Mouse (Mus musculus) stomach, embryonic 16.5 days (tissue): ENCODE data around the gene Mdh1b. TPM values are rescaled to one million over a fixed set of nuclear protein-coding genes. Genes with fewer than 3 reads are reported as not detected.

Source experiments
- ATAC-seq: fragments of 200-750 bp; cut with Nextera tagmentation; 2 replicates; pipeline ENCODE4 v1.8.0; 2017; ENCODE audit warnings: moderate number of reproducible peaks, moderate TSS enrichment; ENCODE audit not compliant: insufficient read depth, low FRiP score
- H3K27ac ChIP-seq: fragments of 300-500 bp; sonication (generic); 2 replicates; pipeline ENCODE4 v1.5.1; 2014; ENCODE audit warnings: low read length
- H3K27me3 ChIP-seq: fragments of 300-500 bp; sonication (generic); 2 replicates; pipeline ENCODE4 v1.6.1; 2014; ENCODE audit warnings: low read length, control low read depth, mixed read lengths; ENCODE audit not compliant: control insufficient read depth, insufficient read depth
- H3K36me3 ChIP-seq: fragments of 300-500 bp; sonication (generic); 2 replicates; pipeline ENCODE4 v1.6.1; 2014; ENCODE audit warnings: low read length; ENCODE audit not compliant: control insufficient read depth, insufficient read depth
- H3K4me1 ChIP-seq: fragments of 300-500 bp; sonication (generic); 2 replicates; pipeline ENCODE4 v1.6.1; 2014; ENCODE audit warnings: low read length, control low read depth, mixed read lengths; ENCODE audit not compliant: control insufficient read depth, insufficient read depth
- H3K4me2 ChIP-seq: fragments of 300-500 bp; sonication (generic); 2 replicates; pipeline ENCODE4 v1.6.1; 2014; ENCODE audit warnings: low read depth, low read length, mixed read lengths
- H3K4me3 ChIP-seq: fragments of 300-500 bp; sonication (generic); replicated peaks from 2 replicates; pipeline ENCODE4 v1.5.1; 2014; ENCODE audit warnings: mild to moderate bottlenecking, low read length
- H3K9ac ChIP-seq: fragments of 300-500 bp; sonication (generic); 2 replicates; pipeline ENCODE4 v1.6.1; 2014; ENCODE audit warnings: low read length
- H3K9me3 ChIP-seq: fragments of 300-500 bp; sonication (generic); replicated peaks from 2 replicates; pipeline ENCODE4 v1.6.1; 2016; ENCODE audit warnings: low read length, control low read depth; ENCODE audit not compliant: control insufficient read depth
- WGBS: fragments of 180-500 bp; shearing (Covaris S2); extraction: QIAGEN DNeasy Blood & Tissue Kit; methylation state at CpG from one replicate; pipeline ENCODE4 v1.1.7; 2014; 5-methylcytosine and 5-hydroxymethylcytosine counted together
- polyA plus RNA-seq: library from polyadenylated mRNA; unstranded; fragments of >200 nt; fragmentation: Nextera tagmentation; extraction: Ambion mirVana; gene quantifications from 2 replicates; pipeline ENCODE4 v1.2.1, GENCODE M21; 2015

The Mdh1b gene
- polyA plus RNA-seq, 1 experiment from 2014 or later, result not detected

DNA sequence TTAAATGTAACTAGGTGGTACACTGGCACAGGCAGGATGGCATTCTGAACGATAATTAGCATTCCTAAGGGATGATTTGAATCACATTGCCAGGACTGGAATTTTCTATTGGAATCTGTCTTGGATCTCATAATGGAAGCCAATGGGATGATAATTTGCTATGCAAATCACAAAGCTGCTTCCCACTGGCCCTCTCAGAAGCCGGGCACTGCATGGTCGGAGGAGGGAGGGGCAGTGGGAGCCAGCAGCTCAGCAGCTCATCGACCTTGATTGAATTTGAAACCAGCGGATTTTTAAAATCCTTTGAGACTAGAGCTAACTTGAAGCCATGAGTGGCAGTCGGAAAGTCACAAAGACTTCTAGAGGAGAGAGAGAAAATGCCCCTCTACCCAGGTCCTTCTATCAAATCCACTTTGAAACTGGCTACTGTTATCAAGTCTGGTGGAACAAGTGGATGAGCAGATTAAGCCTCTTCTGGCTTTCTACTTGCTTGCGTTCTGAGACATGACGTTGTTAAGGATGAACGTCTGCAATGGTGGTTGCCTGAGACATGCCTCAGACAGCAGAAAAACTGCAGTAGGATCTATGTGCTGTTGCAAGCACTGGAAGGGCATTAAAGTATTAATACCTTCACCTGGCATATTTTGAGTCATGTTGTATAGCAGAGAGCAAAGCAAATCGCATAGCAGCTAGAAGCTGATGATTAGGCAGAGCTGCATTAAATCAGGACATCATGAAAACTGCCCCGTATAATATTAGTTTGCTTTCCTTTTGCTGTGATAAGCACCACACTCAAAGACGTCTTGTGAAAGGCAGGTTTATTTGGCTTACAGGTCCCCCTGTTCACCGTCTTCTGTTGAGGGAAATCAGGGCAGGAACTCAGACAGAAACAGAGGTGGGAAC lies 61.9 kb downstream of the Mdh1b start:
- H3K4me2 ChIP-seq, result 0 out of 2 replicates have a peak overlapping the region, but pooled peaks have one; percentile 9
- H3K27me3 ChIP-seq, result no peaks in the 10 kb centered on the region; the same call in 1 of the 2 replicates
- no peak for ATAC-seq

DNA sequence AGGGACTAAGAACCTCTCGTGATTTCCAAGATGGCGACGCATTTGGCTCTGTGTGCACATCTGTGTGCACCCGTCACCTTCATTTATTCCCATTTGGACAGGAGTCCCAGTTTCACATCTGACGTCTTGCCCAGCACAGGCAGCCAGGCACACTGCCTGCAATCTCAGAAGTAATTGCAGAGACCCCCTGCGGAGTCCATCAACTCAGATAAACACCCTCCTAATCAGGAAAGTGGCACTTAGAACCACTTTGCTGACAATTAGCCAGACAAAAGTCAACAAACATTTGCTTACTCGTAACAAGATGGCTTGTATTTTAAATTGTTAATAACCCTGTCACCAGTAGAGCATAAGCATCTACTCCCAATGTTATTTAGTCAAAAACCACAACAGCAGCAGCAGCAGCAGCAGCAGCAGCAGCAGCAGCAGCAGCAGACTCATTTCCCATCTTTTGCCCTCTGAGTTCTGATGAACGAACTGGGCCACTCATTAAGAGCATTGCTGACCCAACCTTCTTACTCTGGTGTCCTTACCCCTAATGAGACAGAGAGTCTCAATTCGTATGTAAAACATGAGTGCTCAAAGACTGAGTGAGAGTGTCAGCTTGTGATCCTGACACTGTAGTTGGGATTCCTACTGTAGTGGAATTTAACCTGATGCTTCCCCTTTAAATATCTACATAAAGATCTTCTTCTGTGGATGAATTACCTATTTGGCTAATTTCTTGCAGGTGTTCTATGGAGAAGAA lies 62.7 kb downstream of the Mdh1b start:
- Histone ChIP-seq H3K27ac (no peak overlapping the region), H3K9me3 (no peaks in the 10 kb centered on the region), H3K4me3 (no peak overlapping the region), H3K36me3 (no peaks in the 10 kb centered on the region), H3K27me3 (no peaks in the 10 kb centered on the region; the same call in 1 of the 2 replicates), H3K9ac (no peak overlapping the region), H3K4me2 (no peak overlapping the region), H3K4me1 (no peaks in the 10 kb centered on the region)
- WGBS, result 41% methylated on average over 9 of the region's 9 CpGs
- no peak for ATAC-seq

More for the DNA sequence above, 61.9 kb downstream of the Mdh1b start:
- no peak overlapping the region for H3K4me3 ChIP-seq
- 27% methylated on average over 13 of the region's 13 CpGs for WGBS
- H3K27ac ChIP-seq, result no peak overlapping the region
- H3K4me1 ChIP-seq, result no peaks in the 10 kb centered on the region
- no peaks in the 10 kb centered on the region for H3K9me3 ChIP-seq
- H3K9ac ChIP-seq, result no peak overlapping the region
- H3K36me3 ChIP-seq, result no peaks in the 10 kb centered on the region

DNA sequence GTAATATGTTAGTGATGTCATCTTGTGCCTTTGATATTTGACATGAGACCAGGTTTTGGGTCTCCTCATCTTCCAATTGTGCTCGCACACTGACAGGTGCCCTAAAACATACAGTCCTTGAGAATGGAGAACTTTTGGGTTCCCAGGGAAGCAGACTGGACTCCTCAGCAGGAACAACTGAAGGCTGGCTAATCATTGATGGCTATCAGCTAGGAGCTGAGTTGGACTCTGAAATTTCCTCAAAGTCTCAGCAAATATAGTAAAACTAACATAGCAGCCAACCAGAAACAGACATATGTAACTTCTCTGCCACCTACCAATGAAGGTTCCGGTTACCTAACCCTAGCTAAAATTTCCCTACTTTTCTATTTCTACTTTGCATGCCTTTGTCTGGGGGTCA lies 64.0 kb downstream of the Mdh1b start:
- no peak for ATAC-seq
- no peaks in the 10 kb centered on the region for H3K4me1 ChIP-seq
- no peak overlapping the region for H3K9ac ChIP-seq
- no peak overlapping the region for H3K4me3 ChIP-seq
- no peak overlapping the region for H3K4me2 ChIP-seq
- no peaks in the 10 kb centered on the region for H3K36me3 ChIP-seq
- no peaks in the 10 kb centered on the region; the same call in 1 of the 2 replicates for H3K27me3 ChIP-seq
- H3K9me3 ChIP-seq, result no peaks in the 10 kb centered on the region
- 87% methylated on average over 2 of the region's 2 CpGs for WGBS
- H3K27ac ChIP-seq, result no peak overlapping the region

DNA sequence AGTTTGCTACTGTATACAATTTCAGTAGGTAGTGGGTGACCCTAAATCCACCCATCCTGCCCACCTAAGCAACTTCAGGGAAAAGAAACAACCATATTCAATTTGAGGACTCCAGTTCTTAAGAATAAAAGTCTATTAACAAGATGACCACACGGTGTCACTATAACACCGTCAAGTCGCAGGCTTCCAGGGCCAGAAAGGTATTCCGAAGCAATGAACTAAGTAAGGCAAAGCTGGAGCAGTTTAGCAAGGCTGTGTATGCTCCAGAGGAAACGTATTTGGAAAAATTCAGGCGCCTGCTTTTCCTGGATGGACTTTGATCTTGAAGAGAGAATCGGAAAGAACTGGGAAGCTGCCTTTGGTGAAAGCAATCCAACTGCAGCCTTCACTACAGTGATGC lies 70.5 kb downstream of the Mdh1b start:
- Histone ChIP-seq H3K27me3 (no peaks in the 10 kb centered on the region), H3K4me2 (no peak overlapping the region), H3K4me1 (no peaks in the 10 kb centered on the region), H3K36me3 (no peaks in the 10 kb centered on the region), H3K4me3 (no peak overlapping the region), H3K9me3 (no peaks in the 10 kb centered on the region), H3K27ac (no peak overlapping the region), H3K9ac (no peak overlapping the region)
- WGBS, result 1% methylated on average over 7 of the region's 7 CpGs
- ATAC-seq, result no peak

DNA sequence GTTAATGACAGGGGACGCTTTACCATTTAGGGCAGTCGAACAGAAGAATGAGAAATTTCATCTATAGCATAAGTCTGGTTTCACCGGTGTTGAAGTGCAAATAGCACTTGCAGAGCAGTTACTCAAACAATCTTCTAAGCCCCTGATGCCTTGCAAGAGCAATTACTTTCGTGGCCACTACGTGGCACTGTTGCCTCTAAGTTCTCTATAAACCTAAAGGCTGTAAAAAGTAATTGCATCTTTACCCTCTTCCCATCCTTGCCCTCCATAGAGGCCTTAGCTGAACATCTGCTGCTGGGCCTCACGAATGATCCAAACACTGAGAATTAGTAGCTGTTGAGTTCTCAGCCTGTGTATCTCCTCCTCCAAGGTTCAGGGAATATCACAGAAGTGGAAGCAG lies 72.1 kb downstream of the Mdh1b start:
- WGBS, result 11% methylated on average over 6 of the region's 6 CpGs
- H3K27ac ChIP-seq, result no peak overlapping the region
- H3K4me1 ChIP-seq, result no peaks in the 10 kb centered on the region
- no peak overlapping the region for H3K4me2 ChIP-seq
- H3K36me3 ChIP-seq, result no peaks in the 10 kb centered on the region
- no peak for ATAC-seq
- no peak overlapping the region for H3K9ac ChIP-seq
- H3K9me3 ChIP-seq, result no peaks in the 10 kb centered on the region
- H3K4me3 ChIP-seq, result no peak overlapping the region
- H3K27me3 ChIP-seq, result no peaks in the 10 kb centered on the region

Other genes starting within 250 kb of the Mdh1b start
- gene Gm39653, start 114.3 kb downstream of the Mdh1b start, polyA plus RNA-seq, result not detected in 2 replicates
- gene Dytn, start 43.4 kb downstream of the Mdh1b start, polyA plus RNA-seq, result not detected in 2 replicates
- 50.0 and 54.6 TPM in 2 replicates for gene Fastkd2, start 296 bp upstream of the Mdh1b start, polyA plus RNA-seq
- not detected in 2 replicates for gene 4933402D24Rik, start 38.9 kb upstream of the Mdh1b start, polyA plus RNA-seq